20 mouse cellular contexts compared by ENCODE assay signal in genomic region chr6:39522425-39522824, GRCm38 (mm10). TPM values are rescaled to one million over a fixed set of nuclear protein-coding genes. Genes with fewer than 3 reads are reported as not detected.
DNase-seq lines count a peak whose midpoint lies in the region; ATAC-seq and TF ChIP-seq lines count a peak whose summit lies in the region.
"Had no signal": no experiment of that assay in that cellular context is flagged by ENCODE, and none has a peak within 500 bp of the region (broad histone marks: within the 10 kb centered on the region; RNA-seq: fewer than 3 reads in every experiment).

No protein-coding gene starts in this region.

- H3K36me3 ChIP-seq in heart, embryonic 10.5 days, result peaks cover 68% of the 10 kb centered on the region
- H3K36me3 ChIP-seq in lung, embryonic 16.5 days (ENCODE audit: control insufficient read depth, insufficient read depth, low read length), result peaks cover 28% of the 10 kb centered on the region
- H3K36me3 ChIP-seq in stomach, embryonic 15.5 days, result peaks cover 10% of the 10 kb centered on the region
- peaks cover 56% of the 10 kb centered on the region for H3K36me3 ChIP-seq in midbrain, embryonic 13.5 days

- no peak overlapping the region for H3K4me3 ChIP-seq in heart, embryonic 10.5 days
- no peak overlapping the region for H3K4me3 ChIP-seq in lung, embryonic 16.5 days (ENCODE audit: low read length)
- no peak overlapping the region for H3K4me3 ChIP-seq in stomach, embryonic 15.5 days (replicated peaks)
- no peak overlapping the region for H3K4me3 ChIP-seq in midbrain, embryonic 13.5 days (replicated peaks)
- no peak overlapping the region for H3K4me3 ChIP-seq in left cerebral cortex, adult 2 months
- H3K4me3 ChIP-seq: heart, embryonic 12.5 days; limb, embryonic 12.5 days; midbrain, embryonic 15.5 days had no signal

- H3K27ac ChIP-seq in heart, embryonic 10.5 days, result peak overlapping the region; percentile 10; the same call in 1 of the 2 replicates
- H3K27ac ChIP-seq in lung, embryonic 16.5 days (ENCODE audit: low read length), result peak overlapping the region; percentile 60
- no peak overlapping the region for H3K27ac ChIP-seq in stomach, embryonic 15.5 days
- H3K27ac ChIP-seq in midbrain, embryonic 13.5 days, result no peak overlapping the region
- no peak overlapping the region for H3K27ac ChIP-seq in left cerebral cortex, adult 2 months
- H3K27ac ChIP-seq: limb, embryonic 12.5 days; midbrain, embryonic 15.5 days had no signal

- no peak for DNase-seq in heart, embryonic 10.5 days (ENCODE audit: low spot score)
- DNase-seq in heart, adult 8-10 months (ENCODE audit: low spot score), result no peak
- DNase-seq in cerebellum, postnatal 14 days, result peak; percentile 44 to 51
- DNase-seq in left cerebral cortex, adult 2 months (ENCODE audit: extremely low spot score in 1 of 2, low spot score in 2 of 2), result no peak
- DNase-seq: adrenal gland, postnatal 36 days; heart, postnatal 4 days; kidney, adult 11 months; kidney, postnatal 4 days; layer of hippocampus, postnatal 36 days; liver, postnatal 0 days had no signal

- WGBS in heart, embryonic 10.5 days, result 71% methylated on average over 5 of the region's 5 CpGs
- 56% methylated on average over 5 of the region's 5 CpGs for WGBS in lung, embryonic 16.5 days
- WGBS in stomach, embryonic 15.5 days, result 46% methylated on average over 4 of the region's 5 CpGs
- 88% methylated on average over 5 of the region's 5 CpGs for WGBS in midbrain, embryonic 13.5 days

- intact Hi-C loops in left cerebral cortex, adult 2 months (cut with DNase I), result no loop called here

- peak; percentile 88 for ATAC-seq in lung, embryonic 16.5 days (ENCODE audit: low read depth)
- ATAC-seq in stomach, embryonic 15.5 days (ENCODE audit: insufficient read depth, low FRiP score, low read depth), result peak; percentile 78
- ATAC-seq in midbrain, embryonic 13.5 days, result no peak
- ATAC-seq in inflammation-experienced regulatory T-cells, adult 6 months, result no peak
- ATAC-seq: forebrain, embryonic 14.5 days; liver, postnatal 0 days; midbrain, embryonic 15.5 days had no signal

- H3K9ac ChIP-seq in lung, embryonic 16.5 days (ENCODE audit: low read length), result no peak overlapping the region
- no peak overlapping the region for H3K9ac ChIP-seq in stomach, embryonic 15.5 days
- H3K9ac ChIP-seq in midbrain, embryonic 13.5 days (replicated peaks), result no peak overlapping the region
- H3K9ac ChIP-seq: heart, embryonic 12.5 days; limb, embryonic 12.5 days; liver, postnatal 0 days; midbrain, embryonic 15.5 days had no signal

- no peak overlapping the region for H3K4me2 ChIP-seq in lung, embryonic 16.5 days (ENCODE audit: low read depth, low read length)
- no peak overlapping the region for H3K4me2 ChIP-seq in stomach, embryonic 15.5 days
- H3K4me2 ChIP-seq in midbrain, embryonic 13.5 days (replicated peaks), result no peak overlapping the region
- H3K4me2 ChIP-seq: heart, embryonic 12.5 days; limb, embryonic 12.5 days; midbrain, embryonic 15.5 days had no signal

- peaks cover 10% of the 10 kb centered on the region for H3K4me1 ChIP-seq in heart, embryonic 10.5 days
- peaks cover 6% of the 10 kb centered on the region; the same call in 1 of the 2 replicates for H3K4me1 ChIP-seq in lung, embryonic 16.5 days (replicated peaks; ENCODE audit: control insufficient read depth, insufficient read depth, low read length)
- H3K4me1 ChIP-seq in stomach, embryonic 15.5 days, result no peaks in the 10 kb centered on the region
- H3K4me1 ChIP-seq in midbrain, embryonic 13.5 days (replicated peaks), result peaks cover 5% of the 10 kb centered on the region
- H3K4me1 ChIP-seq: limb, embryonic 12.5 days had no signal

- TF ChIP-seq CTCF in left cerebral cortex, adult 2 months (IDR thresholded peaks at IDR 0.05), result no peak

- peaks cover 9% of the 10 kb centered on the region; the same call in 1 of the 2 replicates for H3K9me3 ChIP-seq in heart, embryonic 10.5 days
- peaks cover 3% of the 10 kb centered on the region; the same call in 1 of the 2 replicates for H3K9me3 ChIP-seq in lung, embryonic 16.5 days (ENCODE audit: control insufficient read depth, low read length)
- no peaks in the 10 kb centered on the region for H3K9me3 ChIP-seq in stomach, embryonic 15.5 days
- peaks cover 4% of the 10 kb centered on the region; the same call in 1 of the 2 replicates for H3K9me3 ChIP-seq in midbrain, embryonic 13.5 days

- H3K27me3 ChIP-seq in heart, embryonic 10.5 days (ENCODE audit: insufficient read depth, poor library complexity, severe bottlenecking), result no peaks in the 10 kb centered on the region
- no peaks in the 10 kb centered on the region for H3K27me3 ChIP-seq in lung, embryonic 16.5 days (ENCODE audit: control insufficient read depth, insufficient read depth, low read depth, low read length)
- no peaks in the 10 kb centered on the region for H3K27me3 ChIP-seq in stomach, embryonic 15.5 days (replicated peaks)
- H3K27me3 ChIP-seq in midbrain, embryonic 13.5 days, result no peaks in the 10 kb centered on the region
- H3K27me3 ChIP-seq: heart, embryonic 12.5 days; limb, embryonic 12.5 days; midbrain, embryonic 15.5 days had no signal

RNA-seq across cellular contexts. Expression of gene Dennd2a, which starts 35.2 kb away (rescaled TPM):
- polyA plus RNA-seq in heart, embryonic 10.5 days (2016; fragmentation: Nextera tagmentation; extraction: Ambion mirVana), result 22.8 and 29.6 TPM in 2 replicates
- 1 to 10 TPM; 4.6 to 6.4 (median 5.7) TPM for total RNA-seq in heart, adult 8-10 months (2022)
- 16.0 and 17.3 TPM in 2 replicates for polyA plus RNA-seq in lung, embryonic 16.5 days (2015; fragmentation: Nextera tagmentation; extraction: Ambion mirVana)
- 13.4 and 15.8 TPM in 2 replicates for polyA plus RNA-seq in stomach, embryonic 15.5 days (2015; fragmentation: Nextera tagmentation; extraction: Ambion mirVana)
- polyA plus RNA-seq in midbrain, embryonic 13.5 days (2015; fragmentation: Nextera tagmentation; extraction: Ambion mirVana), result 32.3 and 38.5 TPM in 2 replicates
- under 1 TPM in 1 of 3 experiments, not detected in 2; 0.42 TPM for polyA plus RNA-seq in inflammation-experienced regulatory T-cells, adult 6 months (2017; shearing (Covaris generic))
- total RNA-seq in left cerebral cortex, adult 2 months (2021), result 10 to 100 TPM; 23.2 to 25.3 TPM
- total RNA-seq: common myeloid progenitor, adult 5-6 weeks; MEL had no signal

RNA-seq across cellular contexts. Expression of gene Adck2, which starts 51.2 kb away (rescaled TPM):
- 16.5 and 16.8 TPM in 2 replicates for polyA plus RNA-seq in heart, embryonic 10.5 days (2016; fragmentation: Nextera tagmentation; extraction: Ambion mirVana)
- 10 to 100 TPM in 3 of 4 experiments, 1 to 10 TPM in 1; 9.4 to 15.7 (median 13.7) TPM for total RNA-seq in heart, adult 8-10 months (2022)
- 25.0 and 30.0 TPM in 2 replicates for polyA plus RNA-seq in lung, embryonic 16.5 days (2015; fragmentation: Nextera tagmentation; extraction: Ambion mirVana)
- 26.5 and 32.6 TPM in 2 replicates for polyA plus RNA-seq in stomach, embryonic 15.5 days (2015; fragmentation: Nextera tagmentation; extraction: Ambion mirVana)
- polyA plus RNA-seq in midbrain, embryonic 13.5 days (2015; fragmentation: Nextera tagmentation; extraction: Ambion mirVana), result 41.8 and 45.7 TPM in 2 replicates
- 10 to 100 TPM; 23.2 to 43.1 (median 30.5) TPM for polyA plus RNA-seq in inflammation-experienced regulatory T-cells, adult 6 months (2017; shearing (Covaris generic))
- total RNA-seq in left cerebral cortex, adult 2 months (2021), result 10 to 100 TPM; 26.6 to 29.1 TPM

Comparison
In these comparisons a context has a peak if more than half of its experiments do, and no peak if none do; other contexts are left out.
1. DNase-seq: peak in cerebellum, postnatal 14 days (2 of 2); none in heart, embryonic 10.5 days (single experiment), heart, adult 8-10 months (single experiment) and left cerebral cortex, adult 2 months (0 of 2).
2. H3K27ac ChIP-seq: peak in heart, embryonic 10.5 days (single experiment) and lung, embryonic 16.5 days (single experiment); none in stomach, embryonic 15.5 days (single experiment), midbrain, embryonic 13.5 days (single experiment) and left cerebral cortex, adult 2 months (single experiment).
3. ATAC-seq: peak in lung, embryonic 16.5 days (single experiment) and stomach, embryonic 15.5 days (single experiment); none in midbrain, embryonic 13.5 days (single experiment) and inflammation-experienced regulatory T-cells, adult 6 months (single experiment).
4. RNA of gene Dennd2a, which starts 35.2 kb away (polyA plus RNA-seq): 32.3 to 38.5 TPM in midbrain, embryonic 13.5 days, 22.8 to 29.6 TPM in heart, embryonic 10.5 days, 16.0 to 17.3 TPM in lung, embryonic 16.5 days and 13.4 to 15.8 TPM in stomach, embryonic 15.5 days; 0.42 TPM in inflammation-experienced regulatory T-cells, adult 6 months; every median in the first group is over 10 times any median in the second.